Mouse (Mus musculus) thymus, postnatal 25 days (tissue): ENCODE results near the gene Ube2n.
A peak's percentile ranks its signal among the peaks of the same experiment; 100 is the strongest.

Source experiments
- DNase-seq: peaks from one replicate; pipeline ENCODE4 v3.0.0; 2022

The Ube2n gene

DNA sequence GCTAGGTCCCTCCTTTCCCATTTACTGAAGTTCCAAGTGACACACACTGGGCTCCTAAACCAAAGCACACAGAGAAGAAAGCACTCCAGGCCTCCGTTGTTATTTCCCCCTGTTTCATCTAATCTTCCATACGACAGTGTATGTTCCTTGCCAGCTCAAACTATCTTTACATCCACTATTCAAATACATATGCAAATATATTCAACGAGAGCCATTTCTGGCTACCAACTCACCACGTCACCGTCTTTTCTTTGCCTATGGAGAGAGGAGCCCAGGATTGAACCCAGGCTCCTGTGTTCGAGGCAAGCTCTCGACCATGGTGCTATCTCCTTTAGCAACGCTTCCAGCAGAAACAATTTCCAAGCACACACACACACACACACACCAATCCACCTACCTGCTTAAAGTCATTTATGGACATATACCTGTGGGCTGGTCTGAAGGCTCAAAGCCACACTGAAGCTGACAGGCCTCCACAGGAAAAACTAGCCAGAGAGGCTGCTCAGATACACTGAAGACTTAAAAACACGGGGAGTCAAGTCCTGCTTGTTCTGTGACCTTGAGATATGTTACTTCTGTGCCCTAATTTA lies 45.5 kb downstream of the Ube2n start:
- DNase-seq, result no peak

DNA sequence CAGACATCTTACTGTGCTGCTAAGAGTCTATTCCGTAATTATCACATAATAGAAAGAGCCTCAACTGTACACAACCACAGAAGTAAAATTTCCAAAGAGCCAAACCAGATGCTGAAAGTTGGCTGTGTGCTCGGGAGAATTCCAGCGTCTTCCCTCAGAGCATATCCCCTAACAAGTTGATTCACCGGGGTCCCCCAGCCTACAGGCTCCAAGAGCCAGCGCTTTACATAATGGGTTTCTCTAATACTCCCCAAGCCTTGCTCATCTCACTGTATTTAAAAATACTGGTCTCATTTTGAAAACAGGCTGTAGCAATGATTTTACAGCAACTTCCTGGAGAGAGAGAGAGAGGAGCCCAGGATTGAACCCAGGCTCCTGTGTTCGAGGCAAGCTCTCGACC lies 46.7 kb downstream of the Ube2n start:
- DNase-seq, result no peak

DNA sequence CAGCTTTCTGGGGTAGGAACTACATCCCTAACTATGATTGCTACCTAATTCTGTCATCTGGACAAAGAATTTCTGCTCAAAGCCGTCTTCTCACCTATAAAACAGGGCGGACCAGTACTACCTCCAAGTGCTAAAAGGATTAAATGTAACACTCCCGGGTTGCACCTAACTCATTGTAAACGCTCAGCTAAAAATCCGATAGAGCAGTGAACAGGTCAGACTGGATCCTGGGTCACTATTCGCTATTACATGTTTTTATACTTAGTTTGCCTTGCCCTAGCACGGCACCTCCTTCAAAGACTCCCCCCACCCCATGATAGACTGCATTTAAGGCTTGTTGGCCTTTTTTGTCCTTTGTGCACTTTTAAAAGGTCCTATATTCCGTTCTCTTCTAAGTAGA lies 47.5 kb downstream of the Ube2n start:
- DNase-seq, result no peak

DNA sequence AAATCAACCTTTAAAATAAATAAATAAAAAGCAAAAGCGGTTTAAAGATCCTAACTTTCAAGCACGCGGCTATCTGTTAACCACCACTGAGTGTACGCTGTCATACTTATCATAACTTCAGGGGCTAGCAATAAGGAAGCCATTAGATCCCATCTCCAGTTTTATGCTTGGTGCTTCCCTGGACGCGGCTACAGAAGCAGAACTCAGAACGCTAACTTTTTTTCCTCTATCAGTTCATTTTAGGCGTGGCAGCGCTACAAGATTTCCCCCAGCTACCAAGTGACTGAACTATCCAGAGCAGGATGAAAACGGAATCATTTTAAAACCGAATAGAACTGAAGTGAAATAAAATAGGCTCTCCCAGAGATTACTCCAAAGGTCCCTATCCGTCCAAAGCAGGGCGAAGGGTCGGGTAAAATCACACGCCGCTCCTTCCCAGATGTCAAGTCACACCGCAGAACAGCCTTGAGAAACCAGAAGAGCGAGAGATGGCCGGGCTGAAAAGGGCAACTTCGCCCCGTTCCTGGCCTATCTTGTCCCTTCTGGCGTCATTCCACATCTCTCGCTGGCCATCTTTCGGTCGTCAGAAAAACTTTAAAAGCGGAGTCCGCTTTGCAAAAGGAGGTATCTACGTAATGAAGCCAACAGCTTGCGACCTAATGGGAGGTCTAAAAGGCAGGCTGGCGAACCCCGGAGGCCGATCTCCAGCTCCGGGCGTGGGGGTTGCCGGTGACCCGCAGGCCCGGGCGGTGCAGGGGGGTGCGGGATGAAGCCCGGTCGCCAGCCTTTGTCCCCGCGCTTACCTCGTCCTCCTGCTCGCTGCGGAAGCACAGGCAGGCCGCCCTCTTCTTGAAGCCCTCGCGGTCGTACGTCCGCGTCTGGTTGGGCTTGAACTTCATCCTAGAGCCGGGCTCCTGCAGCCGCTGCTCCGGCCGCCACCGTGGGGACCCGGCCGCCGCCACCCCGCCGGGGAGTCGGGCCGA lies 48.2 kb downstream of the Ube2n start:
- peak; percentile 55 for DNase-seq

DNA sequence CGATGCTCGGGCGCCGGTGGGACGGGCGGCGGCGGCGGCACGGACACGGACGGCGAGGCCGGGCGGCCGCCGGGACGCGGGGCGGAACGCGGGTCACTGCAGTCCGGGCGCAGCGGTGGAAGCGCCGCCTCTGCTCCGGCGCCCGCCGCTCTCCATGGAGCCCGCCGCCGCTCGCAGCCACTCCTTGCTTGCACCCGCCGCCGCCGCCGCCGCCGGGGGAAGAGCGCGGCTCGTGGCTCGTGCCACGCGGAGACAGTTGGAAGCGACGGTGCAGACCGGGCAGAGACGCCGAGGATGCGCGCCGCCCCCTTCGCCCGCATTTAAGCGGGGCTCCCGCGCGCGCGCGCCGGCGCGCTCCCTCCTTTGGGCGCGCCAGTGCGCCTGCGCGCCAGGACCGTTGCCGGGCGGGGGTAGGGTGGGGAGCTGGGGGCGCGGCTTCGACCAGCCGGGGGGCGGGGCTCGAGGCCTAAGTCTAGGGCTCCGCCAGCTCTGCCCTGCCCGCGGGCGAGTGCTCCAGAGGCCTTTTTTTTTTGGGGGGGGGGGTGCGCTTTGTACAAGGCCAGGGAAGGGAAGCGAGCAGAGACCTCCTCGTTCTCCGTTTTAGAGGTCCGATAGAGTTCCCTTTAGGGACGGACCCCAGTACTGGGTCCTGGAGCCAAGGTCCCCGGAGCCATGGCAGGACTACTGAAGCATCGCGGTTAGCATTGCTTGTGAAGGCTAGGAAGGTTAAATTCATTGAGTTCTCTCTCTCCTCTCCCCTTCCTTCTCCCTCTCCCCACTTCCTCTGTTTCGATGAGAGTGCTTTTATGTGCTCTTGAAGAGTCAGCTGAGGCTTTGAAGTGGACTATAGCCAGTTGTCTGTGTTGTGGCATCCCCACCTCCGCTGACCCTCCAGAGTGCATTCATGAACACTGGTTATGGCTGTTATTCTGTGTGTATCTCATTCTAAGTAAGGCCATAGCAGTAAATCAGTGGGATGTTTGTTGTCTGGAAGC lies 49.2 kb downstream of the Ube2n start, which contains the start of gene Nudt4:
Gene Nudt4, minus strand, starts transcription at position 296 of the 995 bp plus-strand sequence.
- peak; percentile 87 for DNase-seq

DNA sequence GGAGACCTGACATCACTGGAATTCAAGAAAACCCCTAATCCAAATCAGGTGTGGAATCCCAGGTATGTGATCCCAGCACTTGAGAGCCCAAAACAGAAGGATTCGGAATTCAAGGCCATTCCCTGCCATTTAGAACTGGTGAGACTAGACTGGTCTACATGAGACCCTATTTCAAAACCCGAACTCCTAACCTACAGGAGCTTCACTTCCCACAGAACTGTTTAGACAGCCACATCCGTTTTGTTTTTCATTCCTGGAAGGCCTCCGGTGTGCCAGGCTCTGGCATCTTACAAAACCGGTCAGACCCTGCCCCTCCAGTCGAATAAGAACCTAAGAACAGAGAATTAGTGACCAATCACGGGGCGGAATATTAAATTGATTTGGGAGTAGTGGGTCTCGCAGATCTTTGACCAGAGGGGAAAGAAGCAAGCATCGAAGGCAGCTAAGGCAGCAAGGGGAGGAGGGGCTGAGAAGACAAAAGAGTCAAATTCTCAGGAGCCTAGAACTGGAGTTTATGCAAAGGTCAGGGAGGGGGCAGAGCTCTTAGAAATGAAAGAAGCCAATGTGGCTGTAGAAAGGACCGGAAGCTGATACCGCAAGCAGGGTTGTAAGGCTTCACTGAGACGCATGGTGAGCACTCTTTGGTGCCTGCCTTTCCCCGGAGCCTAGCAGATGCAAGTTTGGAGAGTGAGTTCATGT lies 50.4 kb downstream of the Ube2n start:
- peak; percentile 33 for DNase-seq

DNA sequence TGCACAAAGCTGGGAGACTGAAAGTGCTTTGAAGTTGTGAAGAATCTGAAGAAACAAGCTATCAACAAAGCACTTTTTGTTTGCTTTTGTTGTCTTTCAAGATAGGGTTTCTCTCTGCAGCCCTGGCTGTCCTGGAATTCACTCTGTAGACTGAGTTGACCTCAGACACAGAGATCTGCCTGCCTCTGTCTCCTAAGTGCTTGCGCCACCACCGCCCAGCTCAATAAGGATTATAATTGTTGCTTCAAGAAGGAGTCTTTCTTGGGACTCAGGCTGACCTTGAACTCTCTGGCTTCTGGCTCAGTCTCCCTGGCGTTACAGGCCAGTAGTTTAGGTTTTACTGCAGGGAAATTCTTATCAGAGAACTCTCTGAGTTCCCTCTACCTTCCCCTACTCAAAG lies 51.8 kb downstream of the Ube2n start:
- DNase-seq, result no peak

DNA sequence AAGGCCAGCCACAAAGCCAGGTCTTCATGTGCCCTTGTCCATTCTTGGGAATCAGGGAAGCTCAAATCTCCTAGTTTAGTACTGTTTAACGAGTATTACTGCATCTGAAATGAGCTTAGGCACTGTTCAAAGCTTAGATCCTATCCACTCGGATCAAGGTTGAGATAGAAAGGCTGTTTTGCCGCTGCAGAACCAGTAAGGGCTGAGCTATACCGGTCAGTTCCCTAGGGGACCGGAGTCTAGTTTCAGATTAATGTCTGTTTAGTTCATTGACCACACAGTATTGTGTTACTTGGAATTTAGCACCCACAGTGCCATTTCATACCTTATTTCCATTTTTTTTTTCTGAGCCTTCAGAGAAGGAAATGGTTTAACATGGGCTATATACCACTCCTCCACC lies 52.6 kb downstream of the Ube2n start:
- no peak for DNase-seq

DNA sequence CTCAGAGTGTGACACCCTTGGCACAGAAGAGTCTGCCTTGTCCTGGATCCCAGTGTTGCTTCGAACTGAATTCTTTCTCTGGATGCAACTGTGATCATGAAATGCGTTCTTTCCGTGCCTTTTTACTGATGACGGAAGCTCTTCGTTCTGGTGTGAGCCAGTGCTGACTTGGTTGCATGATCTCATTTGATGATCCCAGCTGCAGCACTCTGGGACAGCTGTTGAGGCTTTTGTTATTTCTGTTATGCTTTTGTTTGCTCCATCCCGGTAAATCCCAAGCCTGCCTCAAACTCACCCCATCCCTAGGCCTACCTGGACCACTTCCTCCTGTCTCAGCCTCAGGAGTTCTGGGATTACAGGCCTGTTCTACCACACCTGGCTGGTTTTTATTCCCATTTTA lies 53.1 kb downstream of the Ube2n start:
- DNase-seq, result no peak

DNA sequence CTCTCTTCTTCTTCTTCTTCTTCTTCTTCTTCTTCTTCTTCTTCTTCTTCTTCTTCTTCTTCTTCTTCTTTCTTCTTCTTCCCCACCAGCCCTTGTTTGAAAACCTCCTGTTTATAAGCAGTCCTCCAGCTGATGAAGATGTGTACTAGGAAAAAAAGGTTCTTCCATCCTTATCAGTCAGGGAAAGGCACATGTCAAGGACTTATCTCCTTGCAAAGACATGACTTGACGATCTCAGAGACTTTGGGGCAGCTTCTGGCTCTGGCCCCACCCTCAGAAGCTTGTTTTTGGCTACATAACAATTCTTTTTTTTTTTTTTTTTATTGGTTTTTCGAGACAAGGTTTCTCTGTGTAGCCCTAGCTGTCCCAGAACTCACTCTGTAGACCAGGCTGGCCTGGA lies 54.5 kb downstream of the Ube2n start:
- DNase-seq, result no peak

DNA sequence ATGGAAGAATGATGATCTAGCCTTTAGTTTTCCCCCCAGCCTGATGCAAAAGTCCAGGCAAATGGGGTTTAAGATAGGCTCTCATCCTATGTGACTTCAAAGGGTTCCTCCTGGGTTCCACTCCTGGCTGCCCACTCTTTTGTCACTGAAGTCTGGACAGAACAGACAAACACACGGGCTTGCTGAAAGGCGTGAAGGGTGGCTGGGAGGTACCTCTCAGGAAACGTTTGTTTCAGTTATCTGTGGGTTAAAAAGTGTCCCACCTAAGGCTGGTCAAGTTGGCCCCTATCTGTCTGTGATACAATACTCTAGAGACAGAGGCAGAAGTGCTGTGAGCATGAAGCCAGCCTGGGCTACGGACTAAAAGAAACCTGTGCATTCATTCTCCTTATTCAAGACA lies 60.0 kb downstream of the Ube2n start:
- no peak for DNase-seq

DNA sequence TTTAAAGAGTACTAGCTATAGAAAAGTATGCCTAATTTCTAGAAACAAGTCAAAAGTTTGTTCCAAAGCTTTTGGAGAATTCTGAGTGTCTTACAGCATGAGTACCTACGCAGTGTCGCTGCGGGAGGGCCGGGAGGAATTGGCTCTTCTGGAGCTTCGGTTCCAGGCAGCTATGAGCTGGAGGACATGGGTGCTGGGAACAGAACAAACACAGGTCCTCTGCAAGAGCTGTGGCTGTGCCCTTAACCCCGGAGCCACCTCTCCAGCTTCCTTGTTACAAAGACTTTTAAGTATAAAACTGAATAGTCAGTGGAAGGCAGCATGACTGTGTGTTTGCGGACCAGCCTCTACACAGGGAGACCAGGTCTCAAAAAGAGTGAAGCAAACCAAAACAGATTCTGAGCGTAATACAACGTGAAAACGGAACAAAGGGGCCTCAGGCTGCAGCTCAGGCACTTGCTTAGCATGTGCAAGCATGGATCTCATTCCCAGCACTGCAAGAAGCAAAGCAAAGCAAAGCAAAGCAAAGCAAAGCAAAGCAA lies 61.0 kb downstream of the Ube2n start:
- no peak for DNase-seq

DNA sequence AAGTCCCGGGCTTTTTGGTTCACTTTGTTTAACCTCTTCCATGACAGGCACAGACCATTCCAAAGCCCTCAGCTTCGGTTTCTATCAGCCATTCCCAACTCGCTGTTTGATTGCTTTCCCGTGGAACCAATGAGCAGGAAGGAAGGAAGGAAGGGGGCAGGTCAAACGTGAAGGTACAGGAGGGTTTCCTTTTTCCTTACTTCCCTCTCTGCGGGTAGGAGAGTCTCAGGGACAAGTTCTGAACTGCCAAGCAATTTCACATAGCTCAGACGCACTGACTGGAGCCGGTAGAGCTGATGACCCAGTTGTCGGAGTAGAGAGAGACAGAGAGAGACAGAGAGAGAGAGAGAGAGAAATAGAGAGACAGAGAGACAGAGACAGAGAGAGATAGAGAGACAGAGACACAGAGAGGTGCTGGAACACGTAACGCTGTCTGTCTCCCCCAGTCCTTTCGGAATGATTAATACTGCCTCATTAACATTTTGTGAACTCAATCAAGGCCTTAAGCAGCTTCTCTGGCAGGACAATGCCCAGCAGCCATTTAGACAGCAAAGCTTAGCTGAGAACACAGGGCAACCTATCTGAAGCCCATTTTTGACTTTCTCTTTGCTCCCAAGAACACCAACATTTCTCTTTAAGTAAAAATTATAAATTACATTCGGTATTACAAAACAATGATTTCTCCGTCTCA lies 62.1 kb downstream of the Ube2n start:
- DNase-seq, result no peak

DNA sequence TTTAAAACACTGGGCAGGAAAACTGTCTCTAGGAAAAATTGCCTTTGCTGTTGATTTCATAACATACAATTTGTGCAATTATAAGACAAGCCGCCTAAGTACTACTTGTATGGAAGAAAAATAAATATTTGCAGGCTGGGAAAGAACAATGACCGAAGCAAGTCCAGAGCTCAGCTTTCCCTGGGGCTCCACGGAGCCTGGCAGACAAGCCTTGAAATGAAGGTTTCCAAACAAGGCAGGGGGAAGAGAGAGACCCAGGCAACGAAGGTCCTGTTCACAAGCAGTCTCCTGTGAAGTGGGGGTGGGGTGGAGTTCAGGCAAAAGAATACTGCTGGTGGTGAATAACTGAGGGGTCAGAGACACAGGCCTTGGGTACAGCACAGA lies 62.6 kb downstream of the Ube2n start:
- no peak for DNase-seq

DNA sequence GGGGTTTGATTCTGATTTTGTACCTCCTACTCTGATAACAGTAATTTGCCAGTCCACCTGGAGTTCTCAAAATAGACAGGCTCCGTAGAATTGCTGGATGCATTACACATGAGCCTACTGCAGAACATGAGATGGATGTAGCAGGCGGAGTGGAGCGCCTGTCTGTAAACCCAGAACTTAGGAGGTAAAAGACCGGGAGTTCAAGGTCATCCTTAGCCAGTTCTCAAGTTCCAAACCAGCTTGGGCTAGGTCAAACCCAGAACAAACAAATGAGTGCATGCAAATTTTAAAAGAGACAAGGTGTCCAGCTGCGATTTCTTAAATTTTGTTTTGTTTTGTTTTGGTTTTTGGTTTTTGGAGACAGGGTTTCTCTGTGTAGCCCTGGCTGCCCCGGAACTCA lies 70.6 kb downstream of the Ube2n start:
- no peak for DNase-seq

DNA sequence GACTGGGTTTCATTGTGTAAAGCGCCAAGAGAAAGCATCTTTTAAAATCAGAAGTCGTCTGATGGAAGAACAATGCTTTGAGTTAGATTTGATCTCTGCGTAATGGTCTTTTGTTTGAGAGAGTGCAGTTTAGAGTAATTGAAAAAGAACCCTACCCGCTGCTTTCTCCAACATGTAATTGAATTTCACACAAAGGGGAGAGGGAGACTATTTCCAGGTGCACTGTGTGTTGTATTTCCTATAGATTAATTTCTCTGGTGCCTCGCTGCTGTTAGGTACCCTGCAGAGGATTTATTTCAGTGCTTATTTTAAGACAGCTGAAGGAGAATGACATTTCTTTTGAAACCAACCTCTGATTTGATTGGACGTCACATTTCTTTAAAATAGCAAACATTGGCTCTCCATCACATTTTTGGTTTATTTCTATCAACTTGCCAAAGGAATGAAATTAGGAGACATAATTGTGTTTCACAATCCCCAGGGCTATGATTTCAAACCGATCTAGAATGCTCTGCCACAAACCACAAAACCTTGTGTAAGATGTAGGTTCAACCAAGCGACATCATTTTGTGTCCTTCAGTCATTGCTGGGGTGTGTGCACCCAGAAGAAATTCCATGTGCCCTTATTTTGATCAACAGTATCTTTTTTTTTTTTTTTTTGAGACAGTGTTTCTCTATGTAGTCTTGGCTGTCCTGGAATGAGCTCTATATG lies 72.7 kb downstream of the Ube2n start:
- no peak for DNase-seq

DNA sequence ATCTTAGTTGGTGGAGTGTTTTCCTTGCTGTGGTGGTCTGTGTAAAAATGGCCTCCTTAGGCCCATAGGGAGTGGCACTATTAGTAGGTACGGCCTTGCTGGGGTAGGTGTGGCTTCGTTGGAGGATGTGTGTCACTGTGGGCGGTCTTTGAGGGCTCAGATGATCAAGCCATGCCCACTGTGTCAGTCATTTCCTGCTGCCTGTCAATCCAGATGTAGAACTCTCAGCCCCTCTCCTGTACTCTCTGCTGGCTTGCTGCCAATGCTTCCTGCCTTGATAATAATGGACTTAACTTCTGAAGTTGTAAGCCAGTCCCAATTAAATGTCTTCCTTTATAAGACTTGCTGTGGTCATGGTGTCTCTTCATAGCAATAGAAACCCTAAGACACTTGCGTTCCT lies 74.3 kb downstream of the Ube2n start:
- DNase-seq, result no peak

DNA sequence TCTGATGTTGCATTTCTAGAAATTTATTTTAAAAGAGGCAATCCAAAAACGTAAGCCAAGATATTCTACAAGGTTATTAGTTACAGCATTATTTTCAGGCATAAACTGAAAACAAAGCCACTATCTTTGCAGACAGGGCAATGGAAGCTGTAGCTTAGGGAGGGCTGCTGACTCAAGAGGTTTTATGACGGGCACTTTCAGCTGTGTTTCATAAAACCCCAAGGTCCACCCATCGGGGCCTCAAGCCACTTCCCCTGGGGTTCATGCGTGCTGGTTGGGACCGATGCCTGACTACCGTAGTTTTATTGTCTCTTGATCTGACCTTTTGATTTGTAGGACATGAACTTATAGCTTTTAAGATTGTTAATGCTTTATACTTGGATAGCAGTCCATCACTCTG lies 75.3 kb downstream of the Ube2n start:
- DNase-seq, result no peak

DNA sequence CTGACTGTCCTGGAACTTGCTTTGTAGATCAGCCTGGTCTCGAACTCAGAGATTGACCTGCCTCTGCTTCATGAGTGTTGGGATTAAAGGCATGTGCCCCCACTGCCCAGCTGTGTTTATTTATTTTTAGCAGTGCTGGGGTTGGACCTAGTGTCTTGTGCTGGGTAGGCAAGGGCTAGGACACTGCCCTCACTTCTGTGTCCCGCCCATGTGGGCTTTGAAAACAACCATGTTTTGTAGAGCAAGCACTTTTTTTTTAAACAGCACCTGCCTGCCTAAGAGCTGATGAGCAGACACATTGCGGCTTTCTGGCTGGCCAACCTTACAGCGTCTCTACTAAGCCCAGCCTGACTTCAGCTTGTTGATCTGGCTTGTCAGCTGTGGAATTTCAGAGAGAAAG lies 76.3 kb downstream of the Ube2n start:
- no peak for DNase-seq

DNA sequence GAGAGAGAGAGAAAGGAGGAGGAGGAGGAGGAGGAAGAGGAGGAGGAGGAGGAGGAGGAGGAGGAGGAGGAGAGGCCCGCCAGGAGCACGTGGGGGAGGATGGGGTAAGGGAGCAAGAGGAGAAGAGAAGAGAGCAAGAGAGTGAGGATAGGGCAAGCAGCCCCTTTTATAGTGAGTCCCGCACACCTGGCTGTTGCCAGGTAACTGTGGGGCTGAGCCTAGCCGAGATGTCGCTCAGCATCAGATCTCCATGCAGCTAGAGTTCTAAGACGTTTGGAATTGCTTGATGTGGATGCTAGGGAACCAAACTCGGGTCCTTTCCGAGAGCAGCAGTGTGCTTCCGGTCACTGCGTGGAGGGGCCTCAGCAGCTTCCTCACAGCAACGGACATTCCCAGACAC lies 79.5 kb downstream of the Ube2n start:
- DNase-seq, result no peak
